Mouse (Mus musculus) forebrain, embryonic 14.5 days (tissue): ENCODE results near the gene Myh9. TPM values are rescaled to one million over a fixed set of nuclear protein-coding genes. Genes with fewer than 3 reads are reported as not detected.
A peak's percentile ranks its signal among the peaks of the same experiment; 100 is the strongest.

Experiments used
- ATAC-seq: fragments of 200-750 bp; cut with Nextera tagmentation; 2 replicates; pipeline ENCODE4 v1.8.0; 2017; ENCODE audit warnings: mild to moderate bottlenecking, moderate library complexity
- DNase-seq: peaks from one replicate; pipeline ENCODE4 v3.0.0-alpha.2; 2015; ENCODE audit warnings: low spot score
- H3K27ac ChIP-seq: fragments of 300-500 bp; sonication (generic); 2 replicates; pipeline ENCODE4 v1.5.1; 2014; ENCODE audit warnings: low read depth, mild to moderate bottlenecking, control low read depth, low read length, moderate library complexity
- H3K27me3 ChIP-seq: fragments of 300-500 bp; sonication (generic); replicated peaks from 2 replicates; pipeline ENCODE4 v1.6.1; 2014; ENCODE audit warnings: low read length, control low read depth, mixed read lengths; ENCODE audit not compliant: control insufficient read depth, insufficient read depth
- H3K36me3 ChIP-seq: fragments of 300-500 bp; sonication (generic); 2 replicates; pipeline ENCODE4 v1.6.1; 2014; ENCODE audit warnings: low read length, control low read depth; ENCODE audit not compliant: control insufficient read depth, insufficient read depth
- H3K4me1 ChIP-seq: fragments of 300-500 bp; sonication (generic); 2 replicates; pipeline ENCODE4 v1.6.1; 2014; ENCODE audit warnings: antibody characterized with exemption, low read length, control low read depth; ENCODE audit not compliant: control insufficient read depth, insufficient read depth
- H3K4me2 ChIP-seq: fragments of 300-500 bp; sonication (generic); 2 replicates; pipeline ENCODE4 v1.6.1; 2014; ENCODE audit warnings: mild to moderate bottlenecking, control low read depth, low read length
- H3K4me3 ChIP-seq: fragments of 300-500 bp; sonication (generic); 2 replicates; pipeline ENCODE4 v1.5.1; 2014; ENCODE audit warnings: low read depth, low read length, control low read depth
- H3K9ac ChIP-seq: fragments of 300-500 bp; sonication (generic); 2 replicates; pipeline ENCODE4 v1.6.1; 2014; ENCODE audit warnings: mild to moderate bottlenecking, low read length, control low read depth, moderate library complexity
- H3K9me3 ChIP-seq: fragments of 300-500 bp; sonication (generic); replicated peaks from 2 replicates; pipeline ENCODE4 v1.6.1; 2016; ENCODE audit warnings: low read length, control low read depth, mixed read lengths; ENCODE audit not compliant: control insufficient read depth
- WGBS: fragments of 180-500 bp; shearing (Covaris S2); extraction: QIAGEN DNeasy Blood & Tissue Kit; methylation state at CpG from one replicate; pipeline ENCODE4 v1.1.7; 2014; 5-methylcytosine and 5-hydroxymethylcytosine counted together
- polyA plus RNA-seq: library from polyadenylated mRNA; unstranded; fragments of >200 nt; fragmentation: Nextera tagmentation; extraction: Ambion mirVana; gene quantifications from 2 replicates; pipeline ENCODE4 v1.2.1, GENCODE M21; 2014

Gene Myh9
- polyA plus RNA-seq, 1 experiment from 2014 or later, result 10.8 TPM

DNA sequence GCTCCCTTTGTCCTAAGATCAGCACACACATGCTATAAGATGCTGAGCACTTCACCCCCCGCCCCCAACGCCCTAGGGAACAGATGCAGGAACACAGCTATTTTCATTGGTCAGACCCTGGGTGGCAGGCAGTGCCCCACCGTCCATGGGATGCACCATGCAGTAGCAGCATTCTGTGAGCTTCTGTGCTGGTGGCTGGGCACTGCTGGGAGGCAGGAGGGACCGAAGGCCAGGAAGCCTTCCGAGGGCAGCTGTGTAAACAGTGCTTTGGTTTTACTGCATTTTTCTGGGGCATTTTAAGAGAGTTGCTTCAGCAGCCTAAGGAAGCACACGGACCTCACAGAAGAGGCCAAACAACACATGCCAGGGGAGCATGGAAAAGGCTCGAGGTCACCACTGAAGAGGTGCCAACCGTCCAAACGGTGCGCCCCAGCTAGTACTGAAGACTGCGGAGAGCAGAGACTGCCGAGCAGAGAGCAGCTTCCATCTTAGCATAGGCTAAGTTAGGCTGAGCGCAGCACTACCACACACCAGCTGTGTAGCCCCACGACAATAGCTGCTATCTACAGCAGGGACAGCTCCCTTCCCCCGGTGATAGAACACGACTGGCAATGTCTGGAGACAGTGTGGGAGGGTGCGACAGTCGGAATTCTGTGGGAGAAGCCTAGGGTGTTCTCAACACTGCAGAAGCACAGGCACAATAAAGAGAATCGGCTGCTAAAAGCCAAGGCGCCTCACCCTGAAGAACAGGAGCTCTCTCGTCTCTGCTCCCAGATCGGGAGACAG is 57.7 kb downstream of the Myh9 start:
- no peak overlapping the region for H3K27ac ChIP-seq
- H3K9ac ChIP-seq, result no peak overlapping the region
- no peak for ATAC-seq
- no peak overlapping the region for H3K4me3 ChIP-seq
- no peaks in the 10 kb centered on the region for H3K9me3 ChIP-seq
- no peak for DNase-seq
- H3K36me3 ChIP-seq, result peaks cover 96% of the 10 kb centered on the region
- no peak overlapping the region for H3K4me2 ChIP-seq
- H3K27me3 ChIP-seq, result no peaks in the 10 kb centered on the region
- WGBS, result 89% methylated on average over 22 of the region's 22 CpGs
- H3K4me1 ChIP-seq, result no peaks in the 10 kb centered on the region

DNA sequence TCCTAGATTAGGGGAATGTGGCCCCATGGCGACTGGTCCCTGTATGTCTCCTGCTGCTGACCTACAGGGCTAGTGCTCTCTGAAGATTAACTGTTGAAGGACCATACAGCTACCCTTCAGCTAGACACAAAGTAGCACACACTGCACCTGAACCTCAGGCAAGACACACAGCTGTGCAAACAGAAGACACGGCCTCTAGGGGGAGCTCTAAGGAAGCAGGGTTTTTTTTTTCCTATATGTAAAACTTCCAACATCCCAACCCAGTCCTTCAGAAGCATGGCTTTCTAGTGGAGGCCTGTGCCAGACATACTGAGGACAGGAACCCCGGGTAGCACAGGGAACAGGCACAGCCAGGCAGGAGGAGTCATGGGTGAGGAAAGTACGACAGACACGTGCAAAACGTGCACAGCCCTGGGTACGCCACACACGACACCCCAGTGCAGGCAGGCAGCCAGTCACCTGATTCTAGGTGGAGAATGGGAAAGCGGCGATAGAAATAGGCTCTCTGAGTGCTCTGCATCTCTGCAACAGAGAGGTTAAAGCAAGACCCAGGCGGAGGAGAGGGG is 59.4 kb downstream of the Myh9 start:
- Histone ChIP-seq H3K4me2 (no peak overlapping the region), H3K36me3 (peaks cover 98% of the 10 kb centered on the region), H3K9ac (no peak overlapping the region), H3K4me3 (no peak overlapping the region), H3K27ac (no peak overlapping the region), H3K27me3 (no peaks in the 10 kb centered on the region), H3K4me1 (no peaks in the 10 kb centered on the region), H3K9me3 (no peaks in the 10 kb centered on the region)
- ATAC-seq (no peak), DNase-seq (no peak)
- 84% methylated on average over 11 of the region's 11 CpGs for WGBS

DNA sequence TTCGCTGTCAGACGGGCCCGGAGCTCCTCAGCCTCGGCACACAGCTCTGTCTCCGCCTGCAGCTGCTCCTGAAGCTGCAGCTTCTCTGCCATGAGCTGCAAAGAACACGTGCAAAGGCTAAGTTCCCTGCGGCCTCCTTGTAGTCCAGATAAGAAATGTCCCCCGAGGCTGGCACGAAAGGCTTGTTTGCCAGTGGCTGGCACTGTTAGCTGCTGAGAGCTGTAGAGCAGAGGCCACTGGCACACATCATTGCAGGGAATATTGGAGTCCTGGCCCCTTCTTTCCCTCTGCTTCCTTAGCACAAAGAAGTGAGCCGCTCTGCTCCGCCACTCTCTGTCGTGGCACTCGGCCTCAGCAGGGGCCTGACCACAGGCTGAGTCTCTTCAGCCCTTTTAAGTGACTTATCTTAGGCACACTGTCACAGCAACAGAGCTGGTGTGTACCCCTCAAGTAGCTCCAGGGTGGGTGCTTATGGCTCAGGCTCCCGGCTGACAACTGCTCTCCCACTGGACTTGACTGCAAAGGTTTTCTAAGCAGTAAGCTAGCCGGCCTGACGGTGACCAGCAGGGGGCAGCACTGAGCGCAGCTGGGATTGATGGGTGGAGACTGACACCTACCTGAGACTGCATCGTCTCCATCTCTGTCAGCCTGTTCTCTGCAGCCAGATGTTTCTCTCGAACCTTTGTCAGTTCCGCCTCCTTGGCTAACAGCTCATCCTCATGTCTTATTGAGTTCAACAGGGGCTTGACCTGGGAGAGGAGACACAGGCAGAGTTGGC is 66.6 kb downstream of the Myh9 start:
- no peak overlapping the region for H3K9ac ChIP-seq
- no peak overlapping the region for H3K4me3 ChIP-seq
- H3K9me3 ChIP-seq, result no peaks in the 10 kb centered on the region
- DNase-seq, result peak; percentile 67
- no peak overlapping the region for H3K27ac ChIP-seq
- H3K27me3 ChIP-seq, result no peaks in the 10 kb centered on the region
- peaks cover 97% of the 10 kb centered on the region for H3K36me3 ChIP-seq
- 70% methylated on average over 20 of the region's 20 CpGs for WGBS
- no peaks in the 10 kb centered on the region for H3K4me1 ChIP-seq
- 0 out of 2 replicates have a peak, but pooled peaks have one; percentile 52 for ATAC-seq
- H3K4me2 ChIP-seq, result no peak overlapping the region

DNA sequence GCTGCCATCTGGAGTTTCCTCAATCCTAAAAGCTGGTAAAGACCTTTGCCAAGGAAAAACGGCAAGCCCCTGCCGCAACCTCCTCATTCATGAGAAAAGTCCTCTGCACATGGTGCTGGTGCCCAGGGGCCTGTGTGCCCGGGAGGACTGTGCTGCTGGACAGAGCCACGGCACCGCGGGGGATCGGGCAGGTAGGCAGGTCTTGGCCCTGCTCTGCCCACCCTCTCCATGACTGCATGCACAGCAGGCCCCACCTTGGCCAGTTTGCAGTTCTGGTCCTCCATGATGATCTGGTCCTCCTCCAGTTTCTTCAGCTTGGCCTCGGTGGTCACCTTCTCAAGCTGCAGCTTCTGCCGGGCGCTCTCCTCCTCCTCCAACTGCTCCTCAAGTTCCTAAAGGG is 67.7 kb downstream of the Myh9 start:
- H3K36me3 ChIP-seq, result peaks cover 97% of the 10 kb centered on the region
- H3K4me2 ChIP-seq, result no peak overlapping the region
- H3K4me1 ChIP-seq, result no peaks in the 10 kb centered on the region
- no peaks in the 10 kb centered on the region for H3K9me3 ChIP-seq
- no peak for ATAC-seq
- 95% methylated on average over 10 of the region's 10 CpGs for WGBS
- no peak overlapping the region for H3K4me3 ChIP-seq
- no peak for DNase-seq
- H3K9ac ChIP-seq, result no peak overlapping the region
- no peak overlapping the region for H3K27ac ChIP-seq
- H3K27me3 ChIP-seq, result no peaks in the 10 kb centered on the region

DNA sequence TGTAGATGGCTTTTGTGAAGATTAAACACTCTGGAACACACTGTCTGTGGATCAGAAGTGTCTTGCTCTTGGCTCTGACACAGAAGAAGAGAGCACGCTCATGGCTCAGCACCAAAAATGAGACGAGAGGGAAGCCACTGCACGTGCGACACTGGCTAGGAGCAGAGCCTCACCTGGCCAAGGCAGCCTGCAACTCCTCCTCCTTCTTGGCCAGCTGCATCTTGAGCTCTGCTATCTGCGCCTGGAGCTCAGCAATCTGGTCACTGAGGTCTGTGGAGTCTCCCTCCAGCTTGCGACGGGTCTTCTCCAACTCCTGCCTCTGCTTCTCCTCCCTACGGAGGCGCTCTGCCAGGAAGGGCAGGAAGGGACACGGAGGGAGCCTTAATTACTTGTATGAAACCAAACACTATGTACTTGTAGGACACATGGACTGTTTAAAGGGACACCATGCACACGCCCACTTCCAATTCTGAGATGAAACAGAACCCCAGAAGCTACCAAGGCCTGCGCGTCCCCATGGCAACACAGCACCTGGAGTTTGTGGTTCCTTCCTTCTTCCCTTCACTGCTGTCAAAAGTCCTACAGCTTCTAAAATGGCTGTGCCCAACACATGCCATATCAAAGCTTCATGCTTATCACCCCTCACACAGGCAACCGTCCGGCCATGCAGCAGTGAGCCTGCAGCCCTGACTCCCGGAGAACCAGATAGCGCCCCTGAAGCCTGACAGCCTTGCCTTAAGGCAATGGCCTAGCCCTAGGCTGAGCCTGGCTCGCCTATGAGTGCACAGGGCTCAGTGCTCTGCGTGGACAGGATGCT is 68.7 kb downstream of the Myh9 start:
- Histone ChIP-seq H3K9me3 (no peaks in the 10 kb centered on the region), H3K27ac (no peak overlapping the region), H3K27me3 (no peaks in the 10 kb centered on the region), H3K36me3 (peaks cover 98% of the 10 kb centered on the region), H3K4me3 (no peak overlapping the region), H3K9ac (no peak overlapping the region), H3K4me2 (no peak overlapping the region), H3K4me1 (no peaks in the 10 kb centered on the region)
- no peak for DNase-seq
- no peak for ATAC-seq
- 92% methylated on average over 19 of the region's 19 CpGs for WGBS

DNA sequence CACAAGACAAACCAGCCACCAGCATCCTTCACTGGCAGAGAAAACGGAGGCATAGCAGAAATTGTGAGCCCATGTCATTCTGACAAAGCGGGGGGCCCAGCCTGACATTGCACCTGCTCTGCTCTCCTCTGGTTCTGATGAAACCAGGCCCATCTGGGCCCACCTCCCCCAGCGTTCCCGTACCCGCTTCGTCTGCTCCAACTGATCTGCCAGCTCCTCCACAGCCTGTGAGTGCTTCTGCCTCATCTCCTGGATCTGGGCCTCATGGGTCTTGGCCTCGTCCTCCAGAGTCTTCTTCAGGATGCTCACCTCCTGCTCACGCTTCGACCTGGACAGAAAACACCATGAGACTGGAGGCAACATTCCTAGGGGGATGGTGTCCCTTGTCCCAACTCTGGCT is 71.0 kb downstream of the Myh9 start:
- Histone ChIP-seq H3K27me3 (no peaks in the 10 kb centered on the region), H3K27ac (no peak overlapping the region), H3K4me2 (no peak overlapping the region), H3K4me3 (no peak overlapping the region), H3K9ac (no peak overlapping the region), H3K9me3 (no peaks in the 10 kb centered on the region), H3K4me1 (no peaks in the 10 kb centered on the region), H3K36me3 (peaks cover 98% of the 10 kb centered on the region)
- WGBS, result 98% methylated on average over 9 of the region's 9 CpGs
- no peak for ATAC-seq
- DNase-seq, result no peak

DNA sequence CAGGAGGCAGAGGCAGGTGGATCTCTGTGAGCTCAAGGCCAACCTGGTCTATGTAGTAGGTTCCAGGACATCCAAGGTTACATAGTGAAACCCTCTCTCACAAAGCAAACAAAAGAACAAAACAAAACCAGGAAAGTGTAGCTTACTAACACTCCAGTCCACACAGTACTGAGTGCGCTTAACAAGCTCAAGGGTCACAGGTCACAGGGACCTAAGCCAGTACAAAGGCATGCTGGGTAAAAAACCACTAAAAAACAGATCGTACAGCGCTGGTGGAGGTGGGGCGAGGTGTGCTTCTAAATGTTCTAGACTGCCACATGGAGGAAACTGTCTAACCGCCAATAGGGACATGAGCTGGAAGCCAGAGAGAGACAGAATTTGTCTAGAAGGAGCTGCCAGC is 71.6 kb downstream of the Myh9 start:
- DNase-seq, result no peak
- no peaks in the 10 kb centered on the region for H3K9me3 ChIP-seq
- H3K36me3 ChIP-seq, result peaks cover 98% of the 10 kb centered on the region
- no peak overlapping the region for H3K9ac ChIP-seq
- H3K4me2 ChIP-seq, result no peak overlapping the region
- H3K4me3 ChIP-seq, result no peak overlapping the region
- no peaks in the 10 kb centered on the region for H3K27me3 ChIP-seq
- H3K27ac ChIP-seq, result no peak overlapping the region
- no peaks in the 10 kb centered on the region for H3K4me1 ChIP-seq
- WGBS, result 93% methylated on average over 5 of the region's 5 CpGs
- ATAC-seq, result no peak

DNA sequence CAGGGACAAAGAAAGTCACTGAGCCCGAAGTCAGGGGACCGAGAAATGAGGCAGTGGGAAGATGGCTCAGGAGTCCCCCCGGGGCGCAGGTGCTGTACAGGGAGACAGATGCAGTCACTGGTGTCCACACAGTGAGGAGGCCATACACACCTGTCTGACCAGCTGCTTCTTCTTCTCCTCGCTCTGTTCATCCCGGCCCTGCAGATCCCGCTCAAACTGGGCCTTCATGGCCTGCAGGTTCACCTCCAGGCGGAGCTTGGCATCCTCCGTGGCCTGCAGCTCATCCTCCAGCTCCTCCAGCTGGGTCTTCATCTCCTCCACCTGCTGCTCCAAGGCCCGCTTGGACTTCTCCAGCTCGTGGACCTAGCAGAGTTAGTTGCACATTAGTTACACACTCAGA is 75.0 kb downstream of the Myh9 start:
- Histone ChIP-seq H3K4me1 (no peaks in the 10 kb centered on the region), H3K9me3 (no peaks in the 10 kb centered on the region), H3K9ac (no peak overlapping the region), H3K4me3 (no peak overlapping the region), H3K36me3 (peaks cover 96% of the 10 kb centered on the region), H3K27ac (no peak overlapping the region), H3K4me2 (no peak overlapping the region), H3K27me3 (no peaks in the 10 kb centered on the region)
- DNase-seq (no peak), ATAC-seq (no peak)
- 92% methylated on average over 10 of the region's 11 CpGs for WGBS
